Mouse (Mus musculus): ENCODE data around the gene Otulinl. TPM values are rescaled to one million over a fixed set of nuclear protein-coding genes. Genes with fewer than 3 reads are reported as not detected.
A peak's percentile ranks its signal among the peaks of the same experiment; 100 is the strongest.

The Otulinl gene
- total RNA-seq, 2 experiments from 2014 or later: 27.6 to 31.8 TPM

DNA sequence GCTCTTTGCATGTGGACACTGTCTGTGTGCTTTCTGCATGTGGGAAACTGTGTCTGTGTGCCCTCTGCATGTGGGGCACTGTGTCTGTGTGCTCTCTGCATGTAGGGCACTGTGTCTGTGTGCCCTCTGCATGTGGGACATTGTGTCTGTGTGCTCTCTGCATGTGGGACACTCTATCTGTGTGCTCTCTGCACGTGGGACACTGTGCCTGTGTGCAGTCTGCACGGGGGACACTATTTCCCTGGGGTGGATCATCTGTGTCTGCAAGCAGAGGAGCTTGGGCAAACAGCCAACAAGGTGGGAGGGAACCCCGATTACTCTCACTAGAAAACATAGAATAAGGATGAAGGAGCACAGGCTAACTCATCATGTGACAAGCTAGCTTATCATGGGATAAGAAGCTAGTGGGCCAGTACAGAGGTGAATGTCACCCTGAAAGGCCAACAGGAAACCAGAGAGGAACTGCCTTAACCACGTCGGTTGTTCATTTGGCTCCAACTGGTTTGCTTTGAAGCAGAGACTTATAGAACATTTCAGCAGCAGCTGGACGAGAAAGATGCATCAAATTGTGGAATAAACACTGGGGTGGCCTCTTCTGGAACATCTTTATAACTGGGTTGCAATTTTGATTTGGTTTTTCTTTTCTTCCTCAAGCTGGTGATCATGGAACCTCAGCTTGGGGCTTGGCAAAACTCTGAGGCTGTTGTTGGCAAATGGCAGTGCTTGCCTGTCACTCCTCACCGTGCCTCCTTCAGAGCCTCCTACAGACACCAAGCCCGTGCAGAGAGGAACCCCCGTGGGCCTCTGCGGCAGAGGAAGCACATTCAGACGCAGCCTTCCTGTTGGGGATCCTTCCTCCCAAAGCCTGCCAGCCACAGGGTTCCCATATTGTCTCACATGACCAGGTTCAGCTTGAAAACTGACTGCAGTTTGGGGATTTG lies 20.9 kb upstream of the Otulinl start:
- TF ChIP-seq CTCF (conservative IDR thresholded peaks at IDR 0.05): no peak
- H3K27ac ChIP-seq: peak overlapping the region; percentile 12; the same call in 1 of the 2 replicates
- DNase-seq (ENCODE audit: low spot score in 2 of 2): peak in 1 of 2 experiments; percentile 44
- no peak overlapping the region for H3K4me3 ChIP-seq

GRCm38 (mm10) chr15:27697632-27698031 lies 16.3 kb upstream of the Otulinl start:
- TF ChIP-seq CTCF (conservative IDR thresholded peaks at IDR 0.05): no peak
- no peak overlapping the region for H3K27ac ChIP-seq
- no peak overlapping the region for H3K4me3 ChIP-seq
- DNase-seq (ENCODE audit: low spot score in 2 of 2): no peak

GRCm38 (mm10) chr15:27693235-27693634 lies 11.9 kb upstream of the Otulinl start:
- Histone ChIP-seq H3K4me3 (no peak overlapping the region), H3K27ac (no peak overlapping the region)
- no peak for DNase-seq (ENCODE audit: low spot score in 2 of 2)
- TF ChIP-seq CTCF (conservative IDR thresholded peaks at IDR 0.05): no peak

GRCm38 (mm10) chr15:27692161-27692560 lies 10.8 kb upstream of the Otulinl start:
- DNase-seq (ENCODE audit: low spot score in 2 of 2): no peak
- no peak overlapping the region for H3K27ac ChIP-seq
- H3K4me3 ChIP-seq: no peak overlapping the region
- TF ChIP-seq CTCF (conservative IDR thresholded peaks at IDR 0.05): no peak

- H3K4me3 ChIP-seq: no peak overlapping the region
- DNase-seq (ENCODE audit: low spot score in 2 of 2): no peak
- no peak for TF ChIP-seq CTCF (conservative IDR thresholded peaks at IDR 0.05)
- H3K27ac ChIP-seq: no peak overlapping the region
These were observed 9.8 kb upstream of the Otulinl start for GRCm38 (mm10) chr15:27691213-27691612.

GRCm38 (mm10) chr15:27688041-27688651 lies 6.8 kb upstream of the Otulinl start:
- DNase-seq (ENCODE audit: low spot score in 2 of 2): no peak
- Histone ChIP-seq H3K27ac (no peak overlapping the region), H3K4me3 (no peak overlapping the region)
- no peak for TF ChIP-seq CTCF (conservative IDR thresholded peaks at IDR 0.05)

GRCm38 (mm10) chr15:27684813-27685212 lies 3.4 kb upstream of the Otulinl start:
- no peak overlapping the region for H3K27ac ChIP-seq
- DNase-seq (ENCODE audit: low spot score in 2 of 2): no peak

GRCm38 (mm10) chr15:27683206-27683605 lies 1.8 kb upstream of the Otulinl start:
- Histone ChIP-seq H3K4me3 (no peak overlapping the region), H3K27ac (no peak overlapping the region)
- no peak for DNase-seq (ENCODE audit: low spot score in 2 of 2)
- TF ChIP-seq CTCF (conservative IDR thresholded peaks at IDR 0.05): no peak

More at GRCm38 (mm10) chr15:27684813-27685212, 3.4 kb upstream of the Otulinl start:
- H3K4me3 ChIP-seq: no peak overlapping the region
- TF ChIP-seq CTCF (conservative IDR thresholded peaks at IDR 0.05): no peak

DNA sequence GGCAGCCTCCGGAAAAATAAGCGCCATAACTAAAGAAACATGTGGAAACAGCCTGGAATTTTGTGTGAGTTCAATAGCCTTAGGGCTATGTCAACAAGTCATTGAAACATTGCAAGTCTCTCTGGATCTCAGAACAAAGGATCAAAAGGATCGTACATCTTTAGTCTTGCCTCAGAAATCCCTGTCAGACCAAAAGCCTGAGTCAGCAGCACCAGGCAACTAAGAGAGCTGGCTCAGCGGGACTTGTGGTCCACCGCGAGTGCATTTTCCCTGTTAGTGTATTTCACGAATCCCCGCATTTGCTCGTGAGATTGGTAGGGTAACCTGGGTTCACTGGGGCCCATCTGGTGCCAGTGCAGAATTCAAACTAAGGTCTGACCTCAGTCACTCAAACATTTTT lies 1.2 kb upstream of the Otulinl start:
- TF ChIP-seq CTCF (conservative IDR thresholded peaks at IDR 0.05): no peak
- Histone ChIP-seq H3K27ac (no peak overlapping the region), H3K4me3 (no peak overlapping the region)
- no peak for DNase-seq (ENCODE audit: low spot score in 2 of 2)

GRCm38 (mm10) chr15:27680997-27681396 lies 382 bp downstream of the Otulinl start:
- peak overlapping the region; percentile 96 for H3K27ac ChIP-seq
- peak overlapping the region; percentile 91 for H3K4me3 ChIP-seq
- no peak for TF ChIP-seq CTCF (conservative IDR thresholded peaks at IDR 0.05)
- no peak for DNase-seq (ENCODE audit: low spot score in 2 of 2)

- Histone ChIP-seq H3K4me3 (no peak overlapping the region), H3K27ac (no peak overlapping the region)
- DNase-seq (ENCODE audit: low spot score in 2 of 2): no peak
- TF ChIP-seq CTCF (conservative IDR thresholded peaks at IDR 0.05): no peak
These were observed 2.9 kb downstream of the Otulinl start for GRCm38 (mm10) chr15:27678511-27678910.

DNA sequence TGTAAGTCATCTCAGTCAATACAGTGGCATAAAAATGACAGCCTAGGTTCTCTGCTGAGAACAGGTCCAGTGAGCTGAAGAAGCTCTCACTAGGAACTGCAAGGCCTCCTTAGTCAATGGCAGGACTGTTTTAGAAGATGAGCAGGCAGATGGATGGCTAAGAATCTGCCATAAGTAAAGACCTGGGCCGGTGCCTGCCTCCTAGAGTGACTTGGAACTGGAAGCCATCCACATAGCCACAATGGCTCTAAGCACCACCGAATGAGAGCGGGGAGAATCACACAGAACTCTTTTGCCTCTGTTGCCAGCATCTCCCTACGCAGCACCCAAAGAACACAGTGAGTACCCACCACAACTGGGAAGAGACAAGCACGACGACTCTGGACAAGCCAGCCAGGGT lies 3.6 kb downstream of the Otulinl start:
- DNase-seq (ENCODE audit: low spot score in 2 of 2): no peak
- no peak overlapping the region for H3K4me3 ChIP-seq
- TF ChIP-seq CTCF (conservative IDR thresholded peaks at IDR 0.05): no peak

DNA sequence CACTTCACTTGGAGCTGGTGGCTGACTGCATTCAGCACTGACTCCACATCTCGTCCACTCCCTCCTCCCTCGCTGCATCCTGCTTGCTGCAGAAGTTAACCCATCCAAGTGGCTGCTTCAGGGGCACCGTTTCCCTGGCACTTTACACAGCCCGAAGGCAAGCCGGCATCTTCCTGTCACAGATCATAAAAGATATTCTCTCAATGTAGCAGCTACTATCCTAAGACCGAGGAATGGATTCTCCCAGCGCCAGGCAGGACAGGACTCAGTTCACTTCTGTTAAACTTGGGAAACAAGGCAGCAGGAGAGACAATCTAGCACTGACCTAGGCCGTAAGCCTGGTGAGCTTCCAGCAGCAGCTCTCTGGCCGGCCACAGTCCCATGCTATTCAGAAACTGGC lies 5.2 kb downstream of the Otulinl start:
- H3K27ac ChIP-seq: 0 out of 2 replicates have a peak overlapping the region, but pooled peaks have one; percentile 1
- TF ChIP-seq CTCF (conservative IDR thresholded peaks at IDR 0.05): no peak
- H3K4me3 ChIP-seq: no peak overlapping the region
- DNase-seq (ENCODE audit: low spot score in 2 of 2): no peak

More for the DNA sequence above, 3.6 kb downstream of the Otulinl start:
- H3K27ac ChIP-seq: no peak overlapping the region
